Mouse (Mus musculus) midbrain, embryonic 12.5 days (tissue): ENCODE measurements at regions not wholly inside any gene's neighbourhood (a gene's known extent, or its start where the extent isn't known, plus 50 kb on each side); places are given as distances from the start of the nearest gene placed in this dataset. TPM values are rescaled to one million over a fixed set of nuclear protein-coding genes. Genes with fewer than 3 reads are reported as not detected.

Experiments
- ATAC-seq: fragments of 200-750 bp; cut with Nextera tagmentation; 2 replicates; pipeline ENCODE4 v1.8.0; 2017; ENCODE audit warnings: low read depth, moderate TSS enrichment, moderate library complexity; ENCODE audit not compliant: low FRiP score
- H3K27ac ChIP-seq: fragments of 300-500 bp; sonication (generic); replicated peaks from 2 replicates; pipeline ENCODE4 v1.5.1; 2016; ENCODE audit warnings: mild to moderate bottlenecking
- H3K27me3 ChIP-seq: fragments of 300-500 bp; sonication (generic); 2 replicates; pipeline ENCODE4 v1.6.1; 2016; ENCODE audit warnings: mild to moderate bottlenecking
- H3K36me3 ChIP-seq: fragments of 300-500 bp; sonication (generic); 2 replicates; pipeline ENCODE4 v1.6.1; 2016
- H3K4me1 ChIP-seq: fragments of 300-500 bp; sonication (generic); 2 replicates; pipeline ENCODE4 v1.6.1; 2016
- H3K4me2 ChIP-seq: fragments of 300-500 bp; sonication (generic); replicated peaks from 2 replicates; pipeline ENCODE4 v1.6.1; 2016; ENCODE audit warnings: mild to moderate bottlenecking, moderate library complexity
- H3K4me3 ChIP-seq: fragments of 300-500 bp; sonication (generic); 2 replicates; pipeline ENCODE4 v1.5.1; 2016; ENCODE audit warnings: mild to moderate bottlenecking
- H3K9ac ChIP-seq: fragments of 300-500 bp; sonication (generic); replicated peaks from 2 replicates; pipeline ENCODE4 v1.6.1; 2016; ENCODE audit warnings: mild to moderate bottlenecking, moderate library complexity
- H3K9me3 ChIP-seq: fragments of 300-500 bp; sonication (generic); 2 replicates; pipeline ENCODE4 v1.6.1; 2016; ENCODE audit warnings: mild to moderate bottlenecking
- WGBS: fragments of 180-500 bp; shearing (Covaris S2); methylation state at CpG from one replicate; pipeline ENCODE4 v1.1.7; 2016; 5-methylcytosine and 5-hydroxymethylcytosine counted together
- microRNA-seq: library from miRNA; unstranded; fragments of <30 nt; microRNA quantifications from one replicate; pipeline ENCODE4, GENCODE M21; 2017

DNA sequence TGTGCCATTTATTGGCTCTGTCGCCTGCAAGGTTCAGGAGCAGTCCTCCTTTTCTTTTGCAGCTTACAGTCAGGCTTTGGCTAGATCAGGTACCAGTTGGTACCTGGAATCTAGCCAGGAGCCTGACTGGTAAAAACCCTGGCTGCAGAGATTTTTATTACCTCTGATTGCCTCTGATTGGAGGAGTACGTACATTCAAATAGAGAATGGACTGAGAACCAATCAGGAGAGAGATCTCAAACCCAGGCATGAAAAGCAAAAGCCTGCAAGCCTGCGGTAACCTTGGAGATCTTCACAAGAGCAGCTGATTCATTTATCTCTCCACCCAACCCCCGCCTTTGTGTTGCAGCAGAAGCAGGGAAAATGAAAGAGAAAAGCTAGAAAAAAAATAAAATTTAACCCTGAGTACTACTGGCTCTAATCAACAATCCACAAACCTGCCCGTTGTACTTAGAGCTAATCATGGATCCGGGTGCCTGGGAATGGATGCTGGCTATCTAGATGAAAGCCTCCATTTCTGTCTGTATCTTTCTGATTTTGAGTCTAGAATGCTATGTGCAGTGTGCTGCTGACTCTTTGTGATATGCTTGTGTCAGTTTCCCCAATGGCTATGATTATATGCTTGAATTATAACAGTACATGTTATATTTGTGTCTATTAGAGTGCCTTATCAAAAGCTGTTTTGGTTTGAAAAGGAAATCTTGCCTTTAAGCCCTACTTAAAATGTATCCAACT lies 406.2 kb upstream of the Ndn start:
- ATAC-seq: peak; percentile 95
- Histone ChIP-seq H3K27ac (peak overlapping the region; percentile 79), H3K4me2 (peak overlapping the region; percentile 21; the same call in 1 of the 2 replicates), H3K9ac (no peak overlapping the region), H3K4me1 (no peaks in the 10 kb centered on the region), H3K4me3 (no peak overlapping the region), H3K9me3 (peaks cover 5% of the 10 kb centered on the region; the same call in 1 of the 2 replicates), H3K36me3 (no peaks in the 10 kb centered on the region), H3K27me3 (no peaks in the 10 kb centered on the region)
- WGBS: 40% methylated on average over 6 of the region's 6 CpGs

DNA sequence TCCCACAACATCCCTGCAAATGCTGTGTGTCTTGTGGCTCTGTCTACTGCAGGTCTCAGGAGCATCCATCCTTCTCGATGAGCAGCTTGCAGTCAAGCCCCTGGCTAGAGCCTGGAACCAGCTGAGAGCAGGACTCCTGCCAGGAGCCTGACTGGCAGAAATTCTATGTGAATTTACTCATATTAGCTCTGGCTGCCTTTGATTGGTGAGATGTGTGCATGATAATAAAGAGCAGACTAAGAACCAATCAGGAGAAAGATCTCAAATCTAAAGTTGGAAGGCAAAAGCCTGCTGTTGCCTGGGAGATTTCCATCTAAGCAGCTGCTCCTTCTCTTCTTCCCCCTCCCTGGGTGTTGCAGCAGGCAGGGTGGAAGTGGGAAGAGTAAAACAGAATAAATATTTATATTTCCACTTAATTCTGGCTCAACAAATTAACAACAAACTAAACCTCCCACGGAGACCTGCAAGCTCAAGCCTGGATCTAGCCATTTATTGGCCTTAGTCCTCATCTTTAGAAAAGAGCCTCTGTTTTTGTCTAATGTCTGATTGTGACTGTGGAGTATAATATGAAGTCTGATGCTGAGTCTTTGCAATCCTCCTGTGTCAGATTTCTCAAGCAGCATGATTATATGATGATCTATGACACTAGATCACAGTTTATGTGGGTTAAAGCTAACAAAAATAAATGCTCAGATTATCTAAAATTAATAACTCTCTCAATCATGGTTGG lies 364.0 kb upstream of the Ndn start:
- H3K36me3 ChIP-seq: no peaks in the 10 kb centered on the region
- H3K27me3 ChIP-seq: no peaks in the 10 kb centered on the region
- no peak overlapping the region for H3K4me3 ChIP-seq
- 44% methylated on average over 2 of the region's 2 CpGs for WGBS
- H3K4me2 ChIP-seq: no peak overlapping the region; the same call in 1 of the 2 replicates
- 0 out of 2 replicates have a peak overlapping the region, but pooled peaks have one; percentile 25 for H3K27ac ChIP-seq
- H3K4me1 ChIP-seq: no peaks in the 10 kb centered on the region
- H3K9ac ChIP-seq: no peak overlapping the region
- H3K9me3 ChIP-seq: no peaks in the 10 kb centered on the region
- peak; percentile 81 for ATAC-seq

DNA sequence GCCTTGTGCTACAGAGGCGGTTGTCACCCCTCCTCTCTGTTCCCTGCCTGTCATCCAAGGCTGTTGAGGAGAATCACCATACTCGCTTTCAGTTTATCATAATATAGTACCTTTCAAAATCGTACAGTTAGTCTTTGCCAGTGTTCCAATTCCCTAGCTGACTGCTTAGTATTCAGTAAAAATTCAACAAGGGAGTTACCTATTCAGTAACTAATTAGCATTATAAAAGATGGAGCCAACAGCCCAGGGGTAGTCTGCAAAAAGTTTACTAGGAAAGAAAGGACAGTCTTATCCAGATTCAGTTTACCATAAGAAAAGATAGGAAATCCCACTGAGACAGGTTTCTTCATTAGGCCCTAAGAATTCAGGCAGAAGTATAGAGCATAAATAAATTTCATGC lies 319.7 kb upstream of the Ndn start:
- H3K9ac ChIP-seq: no peak overlapping the region
- no peaks in the 10 kb centered on the region for H3K27me3 ChIP-seq
- 0 out of 2 replicates have a peak, but pooled peaks cover 3% of the 10 kb centered on the region for H3K36me3 ChIP-seq
- 73% methylated on average over 3 of the region's 3 CpGs for WGBS
- H3K9me3 ChIP-seq: 0 out of 2 replicates have a peak, but pooled peaks cover 8% of the 10 kb centered on the region
- ATAC-seq: peak; percentile 19; the same call in 1 of the 2 replicates
- no peaks in the 10 kb centered on the region for H3K4me1 ChIP-seq
- H3K4me3 ChIP-seq: no peak overlapping the region
- no peak overlapping the region for H3K27ac ChIP-seq
- no peak overlapping the region for H3K4me2 ChIP-seq

- Histone ChIP-seq H3K36me3 (no peaks in the 10 kb centered on the region), H3K27ac (peak overlapping the region; percentile 60; the same call in 1 of the 2 replicates), H3K9me3 (0 out of 2 replicates have a peak, but pooled peaks cover 4% of the 10 kb centered on the region), H3K4me3 (no peak overlapping the region), H3K4me2 (no peak overlapping the region), H3K9ac (no peak overlapping the region), H3K4me1 (no peaks in the 10 kb centered on the region), H3K27me3 (no peaks in the 10 kb centered on the region)
- peak; percentile 95 for ATAC-seq
- 63% methylated on average over 3 of the region's 3 CpGs for WGBS
Measured at GRCm38 (mm10) chr7:62045743-62046451, 300.5 kb upstream of the Ndn start.

- H3K27me3 ChIP-seq: no peaks in the 10 kb centered on the region
- H3K4me3 ChIP-seq: no peak overlapping the region
- H3K36me3 ChIP-seq: no peaks in the 10 kb centered on the region
- H3K4me2 ChIP-seq: no peak overlapping the region
- 70% methylated on average over 2 of the region's 2 CpGs for WGBS
- peak; percentile 76; the same call in 1 of the 2 replicates for ATAC-seq
- H3K9me3 ChIP-seq: 0 out of 2 replicates have a peak, but pooled peaks cover 4% of the 10 kb centered on the region
- no peak overlapping the region for H3K9ac ChIP-seq
- H3K27ac ChIP-seq: peak overlapping the region; percentile 60
- H3K4me1 ChIP-seq: no peaks in the 10 kb centered on the region
Measured at GRCm38 (mm10) chr7:62046452-62046809, 299.9 kb upstream of the Ndn start.

DNA sequence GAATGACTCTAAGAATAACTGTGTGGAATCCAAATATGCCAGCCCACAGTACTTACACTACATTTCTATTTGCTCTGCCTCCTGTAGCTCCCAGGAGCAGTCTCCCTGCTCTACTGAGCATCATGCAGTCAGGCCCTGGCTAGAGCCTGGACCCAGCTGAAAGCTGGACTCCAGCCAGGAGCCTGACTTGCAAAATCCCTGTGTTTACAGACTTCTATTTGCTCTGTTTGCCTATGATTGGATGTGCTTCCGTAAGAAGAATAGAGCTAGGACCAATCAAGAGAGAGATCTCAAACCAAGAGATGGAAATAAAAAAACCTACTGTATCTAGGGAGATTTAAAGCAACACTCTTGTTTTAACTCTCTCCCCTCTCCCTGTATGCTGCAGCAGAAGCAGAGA lies 267.8 kb upstream of the Ndn start:
- Histone ChIP-seq H3K4me1 (no peaks in the 10 kb centered on the region), H3K27ac (no peak overlapping the region), H3K4me2 (no peak overlapping the region), H3K4me3 (no peak overlapping the region), H3K27me3 (no peaks in the 10 kb centered on the region), H3K9ac (no peak overlapping the region), H3K9me3 (0 out of 2 replicates have a peak, but pooled peaks cover 5% of the 10 kb centered on the region), H3K36me3 (no peaks in the 10 kb centered on the region)
- 66% methylated on average over 1 of the region's 1 CpGs for WGBS
- ATAC-seq: peak; percentile 60; the same call in 1 of the 2 replicates

- peak overlapping the region; percentile 56; the same call in 1 of the 2 replicates for H3K27ac ChIP-seq
- no peak overlapping the region for H3K4me3 ChIP-seq
- no peaks in the 10 kb centered on the region for H3K9me3 ChIP-seq
- no peaks in the 10 kb centered on the region for H3K27me3 ChIP-seq
- H3K36me3 ChIP-seq: no peaks in the 10 kb centered on the region
- ATAC-seq: peak; percentile 92
- no peak overlapping the region for H3K9ac ChIP-seq
- no peak overlapping the region for H3K4me2 ChIP-seq
- H3K4me1 ChIP-seq: no peaks in the 10 kb centered on the region
Measured at GRCm38 (mm10) chr7:62085120-62085849, 261.1 kb upstream of the Ndn start.

Small RNA genes lying in the stretch of these regions (microRNA-seq; reads per million reads assigned to microRNA genes)
- gene Gm24923: not detected
- gene Mir344-2: not detected
- gene Mir344f: 21.6 reads per million, percentile 33 among the genes with 10 or more reads in this experiment
- 4.2 reads per million, percentile 16 among the genes with 10 or more reads in this experiment for gene Mir344g
- gene Mir344i: 0.70 reads per million
